Mouse (Mus musculus): ENCODE results near the gene Zfp870. TPM values are rescaled to one million over a fixed set of nuclear protein-coding genes. Genes with fewer than 3 reads are reported as not detected.

The Zfp870 gene
- polyA plus RNA-seq, 1 experiment from 2014 or later: 2.9 TPM

- peaks cover 15% of the 10 kb centered on the region for H3K4me1 ChIP-seq (replicated peaks; ENCODE audit: control insufficient read depth, insufficient read depth, low read length)
- WGBS: 61% methylated on average over 2 of the region's 2 CpGs
- no peak within 1 kb of the TSS for H3K4me3 ChIP-seq (ENCODE audit: low read depth, low read length)
- no peaks in the 10 kb centered on the region for H3K9me3 ChIP-seq (ENCODE audit: control insufficient read depth)
- ATAC-seq: no peak
- H3K27me3 ChIP-seq (replicated peaks; ENCODE audit: control insufficient read depth, insufficient read depth, low read length): no peaks in the 10 kb centered on the region
- TF ChIP-seq CTCF (IDR thresholded peaks at IDR 0.05; ENCODE audit: low read depth): no peak
- H3K36me3 ChIP-seq (ENCODE audit: control insufficient read depth, insufficient read depth): no peaks in the 10 kb centered on the region
- no peak within 1 kb of the TSS for H3K4me2 ChIP-seq (replicated peaks; ENCODE audit: low read depth)
- peak within 1 kb of the TSS; percentile 74 for H3K27ac ChIP-seq (ENCODE audit: low read depth, low read length)
- no peak within 1 kb of the TSS for H3K9ac ChIP-seq (ENCODE audit: low read depth, low read length)
Observed at GRCm38 (mm10) chr17:32917131-32917530, 25.7 kb upstream of the Zfp870 start, which contains the start of gene Cyp4f14. Gene Cyp4f14 (minus strand): TSS chr17:32917342.

- peak overlapping the region; percentile 74 for H3K27ac ChIP-seq (ENCODE audit: low read depth, low read length)
- H3K36me3 ChIP-seq (ENCODE audit: control insufficient read depth, insufficient read depth): no peaks in the 10 kb centered on the region
- WGBS: 52% methylated on average over 1 of the region's 1 CpGs
- no peak overlapping the region for H3K9ac ChIP-seq (ENCODE audit: low read depth, low read length)
- H3K9me3 ChIP-seq (ENCODE audit: control insufficient read depth): no peaks in the 10 kb centered on the region
- peak; percentile 92 for ATAC-seq
- H3K27me3 ChIP-seq (replicated peaks; ENCODE audit: control insufficient read depth, insufficient read depth, low read length): no peaks in the 10 kb centered on the region
- peaks cover 15% of the 10 kb centered on the region for H3K4me1 ChIP-seq (replicated peaks; ENCODE audit: control insufficient read depth, insufficient read depth, low read length)
- no peak overlapping the region for H3K4me2 ChIP-seq (replicated peaks; ENCODE audit: low read depth)
- no peak for TF ChIP-seq CTCF (IDR thresholded peaks at IDR 0.05; ENCODE audit: low read depth)
- H3K4me3 ChIP-seq (ENCODE audit: low read depth, low read length): no peak overlapping the region
Observed at GRCm38 (mm10) chr17:32916075-32916474, 24.6 kb upstream of the Zfp870 start.

GRCm38 (mm10) chr17:32906172-32906571, 14.7 kb upstream of the Zfp870 start:
- WGBS: 83% methylated on average over 10 of the region's 10 CpGs
- H3K27ac ChIP-seq (ENCODE audit: low read depth, low read length): no peak overlapping the region
- no peak overlapping the region for H3K4me3 ChIP-seq (ENCODE audit: low read depth, low read length)
- no peaks in the 10 kb centered on the region for H3K4me1 ChIP-seq (replicated peaks; ENCODE audit: control insufficient read depth, insufficient read depth, low read length)
- TF ChIP-seq CTCF (IDR thresholded peaks at IDR 0.05; ENCODE audit: low read depth): no peak
- no peaks in the 10 kb centered on the region for H3K27me3 ChIP-seq (replicated peaks; ENCODE audit: control insufficient read depth, insufficient read depth, low read length)
- H3K4me2 ChIP-seq (replicated peaks; ENCODE audit: low read depth): no peak overlapping the region
- no peaks in the 10 kb centered on the region for H3K9me3 ChIP-seq (ENCODE audit: control insufficient read depth)
- ATAC-seq: no peak
- no peak overlapping the region for H3K9ac ChIP-seq (ENCODE audit: low read depth, low read length)
- H3K36me3 ChIP-seq (ENCODE audit: control insufficient read depth, insufficient read depth): no peaks in the 10 kb centered on the region

- no peaks in the 10 kb centered on the region for H3K9me3 ChIP-seq (ENCODE audit: control insufficient read depth)
- no peaks in the 10 kb centered on the region for H3K4me1 ChIP-seq (replicated peaks; ENCODE audit: control insufficient read depth, insufficient read depth, low read length)
- H3K4me3 ChIP-seq (ENCODE audit: low read depth, low read length): no peak overlapping the region
- H3K4me2 ChIP-seq (replicated peaks; ENCODE audit: low read depth): peak overlapping the region; percentile 56
- no peak overlapping the region for H3K27ac ChIP-seq (ENCODE audit: low read depth, low read length)
- peak; percentile 78 for ATAC-seq
- no peaks in the 10 kb centered on the region for H3K36me3 ChIP-seq (ENCODE audit: control insufficient read depth, insufficient read depth)
- H3K27me3 ChIP-seq (replicated peaks; ENCODE audit: control insufficient read depth, insufficient read depth, low read length): no peaks in the 10 kb centered on the region
- WGBS: 15% methylated on average over 19 of the region's 19 CpGs
- no peak overlapping the region for H3K9ac ChIP-seq (ENCODE audit: low read depth, low read length)
- peak; percentile 85 for TF ChIP-seq CTCF (IDR thresholded peaks at IDR 0.05; ENCODE audit: low read depth)
Observed at GRCm38 (mm10) chr17:32905239-32905638, 13.8 kb upstream of the Zfp870 start.

GRCm38 (mm10) chr17:32904414-32904813, 13.0 kb upstream of the Zfp870 start:
- peak; percentile 74 for TF ChIP-seq CTCF (IDR thresholded peaks at IDR 0.05; ENCODE audit: low read depth)
- Histone ChIP-seq H3K4me3 (ENCODE audit: low read depth, low read length) (no peak overlapping the region), H3K27me3 (replicated peaks; ENCODE audit: control insufficient read depth, insufficient read depth, low read length) (no peaks in the 10 kb centered on the region), H3K36me3 (ENCODE audit: control insufficient read depth, insufficient read depth) (no peaks in the 10 kb centered on the region), H3K4me1 (replicated peaks; ENCODE audit: control insufficient read depth, insufficient read depth, low read length) (no peaks in the 10 kb centered on the region), H3K9me3 (ENCODE audit: control insufficient read depth) (no peaks in the 10 kb centered on the region), H3K27ac (ENCODE audit: low read depth, low read length) (no peak overlapping the region), H3K9ac (ENCODE audit: low read depth, low read length) (no peak overlapping the region), H3K4me2 (replicated peaks; ENCODE audit: low read depth) (no peak overlapping the region)
- 64% methylated on average over 2 of the region's 2 CpGs for whole genome bisulfite sequencing
- no peak for ATAC-seq

- H3K4me2 ChIP-seq (replicated peaks; ENCODE audit: low read depth): no peak overlapping the region
- H3K4me1 ChIP-seq (replicated peaks; ENCODE audit: control insufficient read depth, insufficient read depth, low read length): no peaks in the 10 kb centered on the region
- H3K36me3 ChIP-seq (ENCODE audit: control insufficient read depth, insufficient read depth): no peaks in the 10 kb centered on the region
- TF ChIP-seq CTCF (IDR thresholded peaks at IDR 0.05; ENCODE audit: low read depth): no peak
- H3K27me3 ChIP-seq (replicated peaks; ENCODE audit: control insufficient read depth, insufficient read depth, low read length): no peaks in the 10 kb centered on the region
- no peak for ATAC-seq
- H3K9me3 ChIP-seq (ENCODE audit: control insufficient read depth): no peaks in the 10 kb centered on the region
- no peak overlapping the region for H3K4me3 ChIP-seq (ENCODE audit: low read depth, low read length)
- 61% methylated on average over 1 of the region's 1 CpGs for WGBS
- no peak overlapping the region for H3K27ac ChIP-seq (ENCODE audit: low read depth, low read length)
- no peak overlapping the region for H3K9ac ChIP-seq (ENCODE audit: low read depth, low read length)
Observed at GRCm38 (mm10) chr17:32901751-32902525, 10.5 kb upstream of the Zfp870 start.
